Mouse (Mus musculus): ENCODE data around the gene Clp1. TPM values are rescaled to one million over a fixed set of nuclear protein-coding genes. Genes with fewer than 3 reads are reported as not detected.
A peak's percentile ranks its signal among the peaks of the same experiment; 100 is the strongest.

The Clp1 gene
- polyA plus RNA-seq, 1 experiment from 2014 or later, result 24.5 TPM

DNA sequence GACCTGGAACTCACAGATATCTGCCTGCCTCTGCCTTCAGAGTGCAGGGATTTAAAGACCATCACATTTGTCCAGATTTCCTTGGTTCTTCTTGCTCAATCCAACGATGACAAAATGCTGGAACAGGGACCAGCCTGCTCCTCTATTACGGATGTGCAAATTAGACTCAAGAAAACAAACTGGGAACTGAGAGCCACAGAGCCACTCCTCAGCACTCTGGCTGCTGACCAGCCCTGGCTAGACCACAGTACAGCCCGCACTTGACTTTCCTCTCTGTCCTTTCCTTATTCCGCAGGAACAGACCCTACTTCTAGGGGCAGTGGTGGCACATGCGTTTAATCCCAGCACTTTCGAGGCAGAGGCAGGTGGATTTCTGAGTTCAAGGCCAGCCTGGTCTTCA is 43.4 kb upstream of the Clp1 start:
- Histone ChIP-seq H3K9me3 (replicated peaks; ENCODE audit: low read length) (no peaks in the 10 kb centered on the region), H3K4me3 (replicated peaks; ENCODE audit: low read depth, low read length) (no peak overlapping the region), H3K9ac (ENCODE audit: low read depth, low read length) (no peak overlapping the region), H3K4me1 (replicated peaks; ENCODE audit: insufficient read depth, low read length) (peaks cover 3% of the 10 kb centered on the region; the same call in 1 of the 2 replicates), H3K27me3 (ENCODE audit: insufficient read depth, low read length) (no peaks in the 10 kb centered on the region), H3K36me3 (ENCODE audit: insufficient read depth, low read length) (no peaks in the 10 kb centered on the region), H3K27ac (no peak overlapping the region), H3K4me2 (ENCODE audit: low read length) (no peak overlapping the region)
- no peak for DNase-seq (ENCODE audit: low spot score)
- 81% methylated on average over 6 of the region's 6 CpGs for WGBS
- no peak for TF ChIP-seq CTCF (IDR thresholded peaks at IDR 0.05; ENCODE audit: low read depth)
- no peak for ATAC-seq (replicated peaks; ENCODE audit: low FRiP score, low read depth)

DNA sequence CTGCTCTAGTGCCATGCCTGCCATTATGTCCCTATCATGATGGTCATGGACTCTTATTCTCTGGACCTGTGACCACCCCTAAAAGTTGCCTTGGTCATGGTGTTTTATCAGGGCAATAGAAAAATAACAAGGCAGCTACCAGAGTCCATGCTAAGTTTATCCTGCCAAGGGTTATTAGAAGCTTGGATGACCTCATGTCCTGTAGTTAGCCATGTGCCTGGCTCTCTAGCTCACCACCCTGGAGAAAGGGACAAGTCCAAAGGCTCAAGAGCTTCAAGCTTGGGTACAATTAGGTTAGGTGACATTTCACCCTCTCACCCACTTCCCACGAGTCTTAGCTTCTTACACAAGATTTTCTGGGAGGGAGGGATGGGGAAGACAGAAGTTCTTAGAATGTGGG is 35.7 kb upstream of the Clp1 start:
- Histone ChIP-seq H3K4me1 (replicated peaks; ENCODE audit: insufficient read depth, low read length) (no peaks in the 10 kb centered on the region), H3K9me3 (replicated peaks; ENCODE audit: low read length) (no peaks in the 10 kb centered on the region), H3K36me3 (ENCODE audit: insufficient read depth, low read length) (no peaks in the 10 kb centered on the region), H3K4me3 (replicated peaks; ENCODE audit: low read depth, low read length) (no peak overlapping the region), H3K27ac (no peak overlapping the region), H3K27me3 (ENCODE audit: insufficient read depth, low read length) (no peaks in the 10 kb centered on the region), H3K9ac (ENCODE audit: low read depth, low read length) (no peak overlapping the region), H3K4me2 (ENCODE audit: low read length) (no peak overlapping the region)
- WGBS, result 32% methylated on average over 1 of the region's 1 CpGs
- no peak for DNase-seq (ENCODE audit: low spot score)
- no peak for ATAC-seq (replicated peaks; ENCODE audit: low FRiP score, low read depth)
- no peak for TF ChIP-seq CTCF (IDR thresholded peaks at IDR 0.05; ENCODE audit: low read depth)

DNA sequence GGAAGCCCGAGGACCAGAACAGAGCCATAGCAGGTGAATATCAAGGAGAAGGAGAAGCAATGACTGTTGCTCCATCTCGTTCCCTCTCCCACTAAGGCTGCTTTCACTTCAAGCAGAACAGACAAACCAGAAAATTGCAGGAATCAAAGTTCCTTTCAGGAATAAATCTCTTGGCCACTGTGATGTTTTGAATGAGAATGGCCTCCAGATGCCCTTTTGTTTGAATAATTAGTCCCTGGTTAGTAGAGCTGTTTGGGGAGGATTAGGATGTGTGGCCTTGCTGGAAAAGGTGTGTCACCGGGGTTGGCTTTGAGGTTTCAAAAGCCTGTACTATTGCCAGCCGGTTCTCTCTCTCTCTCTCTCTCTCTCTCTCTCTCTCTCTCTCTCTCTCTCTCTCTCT is 35.1 kb upstream of the Clp1 start:
- H3K27me3 ChIP-seq (ENCODE audit: insufficient read depth, low read length), result no peaks in the 10 kb centered on the region

DNA sequence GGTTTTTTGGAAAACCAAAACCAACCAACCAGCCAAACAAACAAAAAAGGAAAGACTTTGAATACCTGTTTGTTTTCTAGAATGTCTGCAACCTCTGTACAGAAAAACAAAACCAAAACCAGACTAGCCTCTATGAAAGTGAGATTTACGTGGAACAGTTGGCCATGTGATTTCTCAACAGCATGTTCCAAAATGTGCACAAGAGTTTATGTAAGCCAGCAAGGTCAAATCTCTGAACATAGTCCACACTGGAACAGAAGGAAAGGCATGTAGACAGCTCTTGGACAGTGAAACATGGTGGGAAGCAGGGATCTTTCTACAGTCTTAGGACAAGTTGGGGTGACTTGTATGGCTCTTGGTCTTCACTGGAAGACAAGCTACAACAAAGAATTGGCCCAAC is 34.7 kb upstream of the Clp1 start:
- WGBS, result 68% methylated on average over 1 of the region's 1 CpGs
- Histone ChIP-seq H3K27ac (no peak overlapping the region), H3K27me3 (ENCODE audit: insufficient read depth, low read length) (no peaks in the 10 kb centered on the region), H3K4me2 (ENCODE audit: low read length) (no peak overlapping the region), H3K36me3 (ENCODE audit: insufficient read depth, low read length) (no peaks in the 10 kb centered on the region), H3K4me1 (replicated peaks; ENCODE audit: insufficient read depth, low read length) (no peaks in the 10 kb centered on the region), H3K4me3 (replicated peaks; ENCODE audit: low read depth, low read length) (no peak overlapping the region), H3K9me3 (replicated peaks; ENCODE audit: low read length) (no peaks in the 10 kb centered on the region), H3K9ac (ENCODE audit: low read depth, low read length) (no peak overlapping the region)
- TF ChIP-seq CTCF (IDR thresholded peaks at IDR 0.05; ENCODE audit: low read depth), result no peak
- no peak for DNase-seq (ENCODE audit: low spot score)
- ATAC-seq (replicated peaks; ENCODE audit: low FRiP score, low read depth), result no peak

More for the DNA sequence above, 35.1 kb upstream of the Clp1 start:
- no peak for DNase-seq (ENCODE audit: low spot score)
- 56% methylated on average over 4 of the region's 4 CpGs for WGBS
- H3K4me3 ChIP-seq (replicated peaks; ENCODE audit: low read depth, low read length), result no peak overlapping the region
- H3K4me1 ChIP-seq (replicated peaks; ENCODE audit: insufficient read depth, low read length), result no peaks in the 10 kb centered on the region
- no peaks in the 10 kb centered on the region for H3K9me3 ChIP-seq (replicated peaks; ENCODE audit: low read length)
- H3K9ac ChIP-seq (ENCODE audit: low read depth, low read length), result no peak overlapping the region
- no peak for TF ChIP-seq CTCF (IDR thresholded peaks at IDR 0.05; ENCODE audit: low read depth)
- no peak for ATAC-seq (replicated peaks; ENCODE audit: low FRiP score, low read depth)
- H3K4me2 ChIP-seq (ENCODE audit: low read length), result no peak overlapping the region
- no peak overlapping the region for H3K27ac ChIP-seq
- H3K36me3 ChIP-seq (ENCODE audit: insufficient read depth, low read length), result no peaks in the 10 kb centered on the region

DNA sequence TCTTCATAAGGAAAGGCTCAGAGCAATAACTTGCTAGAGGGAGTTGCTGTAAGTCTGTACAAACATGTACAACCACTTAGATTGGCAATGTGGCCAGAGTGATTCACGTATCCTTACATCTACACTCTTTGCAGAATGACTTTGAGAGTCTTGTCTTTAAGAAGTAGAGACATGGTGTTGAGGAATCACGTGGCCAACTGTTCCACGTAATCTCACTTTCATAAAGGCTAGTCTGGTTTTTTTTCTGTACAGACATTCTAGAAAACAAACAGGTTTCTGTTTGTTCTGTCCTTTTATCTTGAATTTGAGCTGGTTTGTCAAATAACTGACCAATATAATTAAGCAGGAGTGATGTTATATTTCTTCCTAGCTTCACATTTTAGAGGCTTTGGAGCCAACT is 34.2 kb upstream of the Clp1 start:
- Histone ChIP-seq H3K4me1 (replicated peaks; ENCODE audit: insufficient read depth, low read length) (no peaks in the 10 kb centered on the region), H3K4me3 (replicated peaks; ENCODE audit: low read depth, low read length) (no peak overlapping the region), H3K36me3 (ENCODE audit: insufficient read depth, low read length) (no peaks in the 10 kb centered on the region), H3K9me3 (replicated peaks; ENCODE audit: low read length) (no peaks in the 10 kb centered on the region), H3K27ac (no peak overlapping the region), H3K4me2 (ENCODE audit: low read length) (no peak overlapping the region), H3K27me3 (ENCODE audit: insufficient read depth, low read length) (no peaks in the 10 kb centered on the region), H3K9ac (ENCODE audit: low read depth, low read length) (no peak overlapping the region)
- 82% methylated on average over 3 of the region's 3 CpGs for WGBS
- no peak for DNase-seq (ENCODE audit: low spot score)
- TF ChIP-seq CTCF (IDR thresholded peaks at IDR 0.05; ENCODE audit: low read depth), result no peak
- ATAC-seq (replicated peaks; ENCODE audit: low FRiP score, low read depth), result no peak

DNA sequence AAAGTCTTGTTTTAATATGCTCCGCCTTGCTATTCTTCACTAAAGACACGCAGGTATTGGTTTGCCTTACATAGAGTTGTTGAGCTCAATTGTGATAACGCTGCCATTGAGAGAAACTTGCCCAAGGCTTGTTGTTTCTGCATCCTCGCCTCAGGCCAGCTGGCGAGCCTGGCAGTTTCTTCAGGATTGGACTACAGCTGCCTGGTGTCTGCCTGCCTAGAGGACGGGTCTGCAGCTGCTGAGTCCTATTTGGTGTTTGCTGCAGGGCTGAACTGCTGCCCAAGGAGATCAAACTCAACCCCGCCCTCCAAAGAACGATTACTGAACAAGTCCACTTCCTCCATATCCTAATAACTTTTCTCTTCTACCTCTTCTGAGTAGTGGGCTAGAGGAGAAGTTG is 33.6 kb upstream of the Clp1 start:
- Histone ChIP-seq H3K4me1 (replicated peaks; ENCODE audit: insufficient read depth, low read length) (no peaks in the 10 kb centered on the region), H3K9ac (ENCODE audit: low read depth, low read length) (no peak overlapping the region), H3K4me3 (replicated peaks; ENCODE audit: low read depth, low read length) (no peak overlapping the region), H3K36me3 (ENCODE audit: insufficient read depth, low read length) (no peaks in the 10 kb centered on the region), H3K4me2 (ENCODE audit: low read length) (no peak overlapping the region), H3K9me3 (replicated peaks; ENCODE audit: low read length) (no peaks in the 10 kb centered on the region), H3K27ac (no peak overlapping the region), H3K27me3 (ENCODE audit: insufficient read depth, low read length) (no peaks in the 10 kb centered on the region)
- DNase-seq (ENCODE audit: low spot score) (no peak), ATAC-seq (replicated peaks; ENCODE audit: low FRiP score, low read depth) (no peak)
- no peak for TF ChIP-seq CTCF (IDR thresholded peaks at IDR 0.05; ENCODE audit: low read depth)
- 69% methylated on average over 8 of the region's 8 CpGs for WGBS

DNA sequence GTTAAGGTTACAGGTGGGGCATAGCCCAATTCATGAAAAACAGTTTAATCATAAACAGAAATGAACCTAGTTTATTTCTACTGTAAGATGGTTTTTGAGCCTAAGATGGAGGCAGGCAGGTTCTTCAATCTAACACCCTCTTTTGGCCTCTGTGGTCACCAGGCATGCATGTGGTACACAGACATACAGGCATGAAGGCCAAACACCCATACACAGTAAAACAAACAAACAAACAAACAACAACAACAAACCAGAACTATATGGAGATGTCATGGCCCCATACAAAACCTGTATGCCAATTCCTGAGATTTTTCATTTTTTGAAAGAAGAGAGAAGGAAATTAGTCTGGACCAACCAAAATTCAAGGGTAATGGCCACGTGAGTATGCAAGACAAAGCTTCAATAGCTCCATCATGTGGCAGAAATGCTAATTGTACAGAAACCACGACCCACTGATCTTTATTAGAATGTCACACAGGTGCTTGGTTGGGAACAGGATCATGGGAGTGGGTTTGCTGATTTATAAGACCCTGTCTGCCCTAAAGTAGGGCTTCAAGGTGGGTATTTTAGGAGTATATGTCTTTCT is 31.5 kb upstream of the Clp1 start:
- peak; percentile 92 for TF ChIP-seq CTCF (IDR thresholded peaks at IDR 0.05; ENCODE audit: low read depth)
- WGBS, result 0% methylated on average over 2 of the region's 2 CpGs
- Histone ChIP-seq H3K4me1 (replicated peaks; ENCODE audit: insufficient read depth, low read length) (no peaks in the 10 kb centered on the region), H3K9me3 (replicated peaks; ENCODE audit: low read length) (no peaks in the 10 kb centered on the region), H3K9ac (ENCODE audit: low read depth, low read length) (no peak overlapping the region), H3K36me3 (ENCODE audit: insufficient read depth, low read length) (no peaks in the 10 kb centered on the region), H3K4me2 (ENCODE audit: low read length) (no peak overlapping the region), H3K27ac (no peak overlapping the region), H3K4me3 (replicated peaks; ENCODE audit: low read depth, low read length) (no peak overlapping the region), H3K27me3 (ENCODE audit: insufficient read depth, low read length) (no peaks in the 10 kb centered on the region)
- peak; percentile 87 for DNase-seq (ENCODE audit: low spot score)
- ATAC-seq (replicated peaks; ENCODE audit: low FRiP score, low read depth), result peak; percentile 54; the same call in 1 of the 2 replicates
